Mouse (Mus musculus): ENCODE measurements around the gene Gm5105.

GRCm38 (mm10) chr3:138003264-138003663 lies 63.9 kb downstream of the Gm5105 start:
- no peak for TF ChIP-seq CTCF (IDR thresholded peaks at IDR 0.05; ENCODE audit: borderline replicate concordance, control insufficient read depth, extremely low read depth, insufficient read depth, low read length, poor library complexity)
- TF ChIP-seq POLR2A (IDR thresholded peaks at IDR 0.05; ENCODE audit: control insufficient read depth, extremely low read depth, insufficient read depth, low read length, poor library complexity), result no peak
